Mouse (Mus musculus) right cerebral cortex, postnatal 25 days (tissue): ENCODE measurements around the gene Ypel4.

Experiments
- DNase-seq: peaks from one replicate; pipeline ENCODE4 v3.0.0; 2022

Gene Ypel4

GRCm38 (mm10) chr2:84733579-84734300 lies at the start of gene Ypel4:
Gene Ypel4, plus strand, starts transcription at chr2:84734058.
- peak; percentile 73 for DNase-seq

- DNase-seq: no peak
Observed at GRCm38 (mm10) chr2:84688080-84688844, 45.6 kb upstream of the Ypel4 start.

- DNase-seq: no peak
Observed at GRCm38 (mm10) chr2:84690050-84690449, 43.8 kb upstream of the Ypel4 start.

GRCm38 (mm10) chr2:84695007-84695695 lies 38.7 kb upstream of the Ypel4 start:
- no peak for DNase-seq

- no peak for DNase-seq
Observed at GRCm38 (mm10) chr2:84703497-84703896, 30.4 kb upstream of the Ypel4 start.

GRCm38 (mm10) chr2:84704329-84704728 lies 29.5 kb upstream of the Ypel4 start:
- no peak for DNase-seq

GRCm38 (mm10) chr2:84705295-84705694 lies 28.6 kb upstream of the Ypel4 start:
- DNase-seq: no peak

- no peak for DNase-seq
Observed at GRCm38 (mm10) chr2:84707523-84707922, 26.3 kb upstream of the Ypel4 start.

- DNase-seq: no peak
Observed at GRCm38 (mm10) chr2:84711898-84712297, 22.0 kb upstream of the Ypel4 start.

- DNase-seq: no peak
Observed at GRCm38 (mm10) chr2:84714422-84714810, 19.4 kb upstream of the Ypel4 start.

- peak; percentile 99 for DNase-seq
Observed at GRCm38 (mm10) chr2:84714811-84715561, 18.9 kb upstream of the Ypel4 start, which contains the start of gene Zdhhc5. Gene Zdhhc5, minus strand, starts transcription at chr2:84715180.

- peak; percentile 71 for DNase-seq
Observed at GRCm38 (mm10) chr2:84715562-84716361, 18.1 kb upstream of the Ypel4 start.

- DNase-seq: no peak
Observed at GRCm38 (mm10) chr2:84716423-84717355, 17.2 kb upstream of the Ypel4 start.

- no peak for DNase-seq
Observed at GRCm38 (mm10) chr2:84717357-84717756, 16.5 kb upstream of the Ypel4 start.

GRCm38 (mm10) chr2:84720718-84721117 lies 13.1 kb upstream of the Ypel4 start:
- no peak for DNase-seq

- no peak for DNase-seq
Observed at GRCm38 (mm10) chr2:84721182-84721581, 12.7 kb upstream of the Ypel4 start.

GRCm38 (mm10) chr2:84723856-84724255 lies 10.0 kb upstream of the Ypel4 start:
- DNase-seq: no peak

GRCm38 (mm10) chr2:84725770-84726169 lies 8.1 kb upstream of the Ypel4 start:
- DNase-seq: no peak

GRCm38 (mm10) chr2:84726716-84727115 lies 7.1 kb upstream of the Ypel4 start:
- no peak for DNase-seq

GRCm38 (mm10) chr2:84727172-84727858 lies 6.5 kb upstream of the Ypel4 start, which contains the start of gene Clp1:
Gene Clp1, minus strand, starts transcription at chr2:84727350.
- peak; percentile 95 for DNase-seq
